Mouse (Mus musculus) heart, embryonic 16.5 days (tissue): ENCODE results near the gene Casp9. TPM values are rescaled to one million over a fixed set of nuclear protein-coding genes. Genes with fewer than 3 reads are reported as not detected.

ENCODE experiments used
- ATAC-seq: fragments of 200-750 bp; cut with Nextera tagmentation; replicated peaks from 2 replicates; pipeline ENCODE4 v1.8.0; 2017; ENCODE audit warnings: moderate number of reproducible peaks; ENCODE audit not compliant: insufficient read depth, low FRiP score; ENCODE audit errors: extremely low read depth
- H3K27ac ChIP-seq: fragments of 300-500 bp; sonication (generic); 2 replicates; pipeline ENCODE4 v1.5.1; 2014; ENCODE audit warnings: mild to moderate bottlenecking, low read length, control low read depth, moderate library complexity
- H3K27me3 ChIP-seq: fragments of 300-500 bp; sonication (generic); 2 replicates; pipeline ENCODE4 v1.6.1; 2014; ENCODE audit warnings: low read length, mixed read lengths; ENCODE audit not compliant: control insufficient read depth, insufficient read depth
- H3K36me3 ChIP-seq: fragments of 300-500 bp; sonication (generic); 2 replicates; pipeline ENCODE4 v1.6.1; 2014; ENCODE audit not compliant: control insufficient read depth, insufficient read depth
- H3K4me1 ChIP-seq: fragments of 300-500 bp; sonication (generic); 2 replicates; pipeline ENCODE4 v1.6.1; 2014; ENCODE audit warnings: low read length, mixed read lengths; ENCODE audit not compliant: control insufficient read depth, insufficient read depth
- H3K4me2 ChIP-seq: fragments of 300-500 bp; sonication (generic); 2 replicates; pipeline ENCODE4 v1.6.1; 2014; ENCODE audit warnings: low read depth, mild to moderate bottlenecking, control low read depth, low read length
- H3K4me3 ChIP-seq: fragments of 300-500 bp; sonication (generic); 2 replicates; pipeline ENCODE4 v1.5.1; 2014; ENCODE audit warnings: mild to moderate bottlenecking, control low read depth, low read length
- H3K9ac ChIP-seq: fragments of 300-500 bp; sonication (generic); 2 replicates; pipeline ENCODE4 v1.6.1; 2014; ENCODE audit warnings: low read length, control low read depth
- H3K9me3 ChIP-seq: fragments of 300-500 bp; sonication (generic); replicated peaks from 2 replicates; pipeline ENCODE4 v1.6.1; 2016; ENCODE audit warnings: low read length; ENCODE audit not compliant: control insufficient read depth
- WGBS: fragments of 180-500 bp; shearing (Covaris S2); extraction: QIAGEN DNeasy Blood & Tissue Kit; methylation state at CpG from one replicate; pipeline ENCODE4 v1.1.7; 2014; 5-methylcytosine and 5-hydroxymethylcytosine counted together
- polyA plus RNA-seq: library from polyadenylated mRNA; unstranded; fragments of >200 nt; fragmentation: Nextera tagmentation; extraction: Ambion mirVana; gene quantifications from 2 replicates; pipeline ENCODE4 v1.2.1, GENCODE M21; 2015

Gene Casp9
- polyA plus RNA-seq, 1 experiment from 2014 or later, result 17.1 TPM

DNA sequence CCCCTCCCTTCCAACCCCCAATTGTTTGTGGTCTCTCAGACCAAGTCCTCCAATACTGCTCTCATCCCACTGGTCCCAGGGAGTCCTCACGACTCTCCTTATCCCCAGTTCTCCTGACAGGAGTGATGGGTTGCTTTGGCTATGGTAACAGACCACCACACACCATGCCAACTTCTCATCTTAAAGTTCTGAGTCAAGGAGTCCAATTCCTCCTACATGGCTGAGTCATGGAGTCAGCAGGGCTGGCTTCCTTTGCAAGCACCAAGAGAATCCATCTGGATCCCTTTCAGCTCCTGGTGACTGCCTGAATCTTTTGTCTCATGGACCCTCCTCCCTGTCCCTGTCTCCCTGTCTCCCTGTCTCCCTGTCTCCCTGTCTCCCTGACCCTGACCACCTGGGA is 40.5 kb downstream of the Casp9 start:
- WGBS, result 36% methylated on average over 1 of the region's 1 CpGs
- Histone ChIP-seq H3K4me3 (no peak overlapping the region), H3K27me3 (no peaks in the 10 kb centered on the region), H3K4me2 (no peak overlapping the region), H3K4me1 (peaks cover 3% of the 10 kb centered on the region; the same call in 1 of the 2 replicates), H3K27ac (no peak overlapping the region), H3K9me3 (no peaks in the 10 kb centered on the region), H3K9ac (no peak overlapping the region), H3K36me3 (no peaks in the 10 kb centered on the region)
- ATAC-seq, result no peak

DNA sequence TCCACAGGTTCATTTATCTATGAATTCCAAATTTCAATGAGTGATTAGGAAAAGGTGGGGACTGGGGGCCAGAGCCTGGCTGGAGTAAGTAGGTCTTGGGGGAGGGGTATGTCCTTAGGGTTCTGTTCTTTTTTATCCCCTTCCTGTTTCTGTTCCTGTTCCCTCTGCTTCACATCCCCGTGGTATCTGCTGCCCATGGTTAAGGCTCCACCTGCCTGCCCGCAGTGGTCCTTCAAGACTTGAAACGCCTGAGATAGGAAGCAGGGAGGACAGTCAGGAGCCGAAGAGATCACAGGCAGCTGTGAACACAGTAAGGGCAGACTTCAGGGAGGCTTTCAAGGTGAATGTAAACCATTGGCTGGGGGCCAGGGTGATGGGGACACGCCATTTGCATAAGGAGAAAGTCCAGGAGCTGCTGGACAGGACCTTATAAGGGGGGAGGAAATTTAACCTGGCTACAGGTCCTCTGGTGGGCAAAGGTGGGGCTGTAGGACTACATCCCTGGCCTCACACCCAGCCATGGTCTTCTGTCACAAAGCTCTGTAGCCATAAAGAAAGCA is 41.2 kb downstream of the Casp9 start:
- WGBS, result 45% methylated on average over 5 of the region's 5 CpGs
- ATAC-seq, result no peak
- no peak overlapping the region for H3K27ac ChIP-seq

DNA sequence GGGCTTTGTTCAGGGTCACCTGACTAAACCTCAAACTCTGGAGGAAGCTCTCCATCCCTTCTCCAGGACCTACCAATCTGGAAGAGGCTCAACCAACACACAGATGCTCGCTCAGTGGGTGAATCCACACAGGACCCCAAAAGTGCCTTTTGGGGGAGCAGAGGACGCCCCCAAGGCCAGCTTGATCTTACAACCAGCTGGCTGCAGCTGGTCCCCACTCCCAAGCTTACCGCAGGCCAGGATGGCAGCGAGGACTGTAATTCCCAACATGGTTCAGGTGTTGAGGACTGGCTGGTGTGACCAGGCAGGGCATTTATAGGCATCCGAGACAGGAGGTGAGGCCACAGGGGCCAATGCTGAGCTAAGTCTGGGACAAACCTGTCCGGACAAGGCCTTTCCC is 52.6 kb downstream of the Casp9 start, which contains the start of gene Ctrc:
Gene Ctrc (minus strand): TSS at position 361 of the 400 bp plus-strand sequence.
- WGBS, result 75% methylated on average over 6 of the region's 6 CpGs
- Histone ChIP-seq H3K27ac (no peak within 1 kb of the TSS), H3K27me3 (no peaks in the 10 kb centered on the region), H3K4me3 (no peak within 1 kb of the TSS), H3K4me1 (no peaks in the 10 kb centered on the region), H3K36me3 (no peaks in the 10 kb centered on the region), H3K4me2 (no peak within 1 kb of the TSS), H3K9ac (no peak within 1 kb of the TSS), H3K9me3 (no peaks in the 10 kb centered on the region)
- ATAC-seq, result no peak

More for the DNA sequence above, 41.2 kb downstream of the Casp9 start:
- Histone ChIP-seq H3K4me3 (no peak overlapping the region), H3K27me3 (no peaks in the 10 kb centered on the region), H3K4me1 (peaks cover 3% of the 10 kb centered on the region; the same call in 1 of the 2 replicates), H3K4me2 (no peak overlapping the region), H3K36me3 (no peaks in the 10 kb centered on the region), H3K9ac (no peak overlapping the region), H3K9me3 (no peaks in the 10 kb centered on the region)

DNA sequence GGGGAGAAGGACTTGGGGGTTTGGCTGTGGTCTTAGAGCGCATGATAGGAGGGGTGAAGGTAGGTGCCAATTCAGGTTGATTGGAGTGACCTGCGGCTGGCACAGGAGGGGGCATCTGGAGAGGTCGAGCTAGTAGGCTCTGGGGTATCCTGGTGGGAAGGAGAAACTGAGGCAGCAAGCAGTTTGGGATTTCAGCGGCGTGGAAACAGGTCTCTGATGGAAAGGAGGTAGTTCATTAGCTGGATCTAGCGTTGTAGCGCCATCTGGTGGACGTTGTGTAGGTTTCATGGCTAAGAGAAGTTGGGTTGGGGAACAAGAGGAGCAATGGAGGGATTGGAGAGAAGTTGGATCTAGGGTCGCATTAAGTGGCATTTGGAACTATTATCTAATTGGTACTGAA is 60.0 kb downstream of the Casp9 start:
- Histone ChIP-seq H3K27me3 (no peaks in the 10 kb centered on the region), H3K4me1 (no peaks in the 10 kb centered on the region), H3K9ac (no peak overlapping the region), H3K36me3 (no peaks in the 10 kb centered on the region), H3K4me2 (no peak overlapping the region), H3K27ac (no peak overlapping the region), H3K9me3 (no peaks in the 10 kb centered on the region), H3K4me3 (no peak overlapping the region)
- 72% methylated on average over 9 of the region's 9 CpGs for WGBS
- ATAC-seq, result no peak

DNA sequence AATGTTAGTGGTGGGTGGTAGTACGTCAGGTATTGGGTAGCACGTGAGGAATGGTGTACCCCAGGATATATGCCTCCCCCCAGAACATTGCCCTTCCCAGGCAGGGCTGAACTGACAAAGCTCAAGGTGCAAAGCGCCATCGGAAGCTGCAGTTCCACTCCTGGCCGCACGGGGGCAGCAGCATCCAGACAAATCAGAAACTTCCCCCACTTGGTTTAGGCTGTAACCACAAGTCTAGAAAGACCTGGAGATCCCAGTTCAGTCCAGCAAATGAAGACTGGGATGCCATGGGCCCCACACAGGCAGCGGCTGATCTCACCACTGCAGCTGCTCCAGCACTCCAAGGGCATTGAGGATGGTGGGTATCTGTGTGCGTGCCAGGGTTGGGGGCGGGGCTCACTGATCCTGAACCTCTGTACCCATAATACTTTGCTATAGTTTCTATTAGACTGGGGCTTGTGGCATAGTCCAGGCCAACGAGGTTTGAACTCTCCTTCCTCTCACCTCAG is 64.1 kb downstream of the Casp9 start:
- Histone ChIP-seq H3K27me3 (no peaks in the 10 kb centered on the region), H3K4me3 (no peak overlapping the region), H3K27ac (no peak overlapping the region), H3K4me2 (no peak overlapping the region), H3K4me1 (no peaks in the 10 kb centered on the region), H3K36me3 (peaks cover 23% of the 10 kb centered on the region), H3K9me3 (no peaks in the 10 kb centered on the region), H3K9ac (no peak overlapping the region)
- ATAC-seq, result peak; percentile 37
- WGBS, result 17% methylated on average over 10 of the region's 10 CpGs

DNA sequence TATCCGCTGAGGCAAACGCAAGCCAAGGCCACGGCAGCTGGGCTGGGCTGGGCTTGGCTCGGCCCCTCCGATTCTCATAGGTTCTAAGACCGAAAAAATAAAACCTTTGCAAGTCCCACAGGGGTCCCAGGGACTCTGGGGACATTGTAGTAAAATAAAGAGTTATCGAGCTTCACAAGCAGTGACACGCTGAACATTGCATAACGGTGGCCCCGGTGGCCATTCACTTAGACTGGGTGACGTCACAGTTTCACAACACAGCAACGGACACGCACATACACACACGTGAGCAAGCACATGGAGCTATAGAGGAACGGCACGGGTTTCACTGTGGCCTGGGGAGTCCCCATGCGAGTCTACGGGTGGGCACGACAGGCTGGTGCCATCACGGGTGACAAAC is 65.1 kb downstream of the Casp9 start:
- WGBS, result 85% methylated on average over 20 of the region's 20 CpGs
- H3K27ac ChIP-seq, result no peak overlapping the region

DNA sequence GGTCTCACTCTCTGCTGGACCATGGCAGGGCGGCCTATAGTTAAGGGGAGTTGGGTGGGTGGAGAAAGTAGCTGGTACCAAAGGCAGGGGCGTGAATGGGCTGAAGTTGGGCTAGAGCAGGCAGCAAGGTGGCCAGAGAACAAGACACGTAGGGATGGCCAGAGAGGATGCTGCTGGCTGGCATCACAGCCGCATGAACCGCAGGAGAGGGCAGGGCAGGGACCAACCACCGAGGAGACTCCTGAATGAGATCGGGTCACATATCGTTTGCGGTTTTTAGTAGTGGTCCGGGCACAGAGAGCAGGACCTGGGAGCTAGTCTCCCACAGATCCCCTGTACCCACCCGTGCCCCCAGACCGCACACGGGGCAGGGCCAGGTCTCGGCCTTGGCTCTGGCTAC is 65.9 kb downstream of the Casp9 start:
- no peak overlapping the region for H3K27ac ChIP-seq
- no peak overlapping the region for H3K4me3 ChIP-seq
- peaks cover 23% of the 10 kb centered on the region for H3K36me3 ChIP-seq
- H3K9ac ChIP-seq, result no peak overlapping the region
- no peak overlapping the region for H3K4me2 ChIP-seq
- H3K4me1 ChIP-seq, result peaks cover 15% of the 10 kb centered on the region
- no peak for ATAC-seq
- no peaks in the 10 kb centered on the region for H3K27me3 ChIP-seq
- 91% methylated on average over 14 of the region's 14 CpGs for WGBS
- no peaks in the 10 kb centered on the region for H3K9me3 ChIP-seq

More for the DNA sequence above, 65.1 kb downstream of the Casp9 start:
- H3K9ac ChIP-seq, result no peak overlapping the region
- H3K4me1 ChIP-seq, result peaks cover 8% of the 10 kb centered on the region
- ATAC-seq, result no peak
- H3K36me3 ChIP-seq, result peaks cover 23% of the 10 kb centered on the region
- H3K9me3 ChIP-seq, result no peaks in the 10 kb centered on the region
- no peaks in the 10 kb centered on the region for H3K27me3 ChIP-seq
- H3K4me3 ChIP-seq, result no peak overlapping the region
- H3K4me2 ChIP-seq, result no peak overlapping the region

DNA sequence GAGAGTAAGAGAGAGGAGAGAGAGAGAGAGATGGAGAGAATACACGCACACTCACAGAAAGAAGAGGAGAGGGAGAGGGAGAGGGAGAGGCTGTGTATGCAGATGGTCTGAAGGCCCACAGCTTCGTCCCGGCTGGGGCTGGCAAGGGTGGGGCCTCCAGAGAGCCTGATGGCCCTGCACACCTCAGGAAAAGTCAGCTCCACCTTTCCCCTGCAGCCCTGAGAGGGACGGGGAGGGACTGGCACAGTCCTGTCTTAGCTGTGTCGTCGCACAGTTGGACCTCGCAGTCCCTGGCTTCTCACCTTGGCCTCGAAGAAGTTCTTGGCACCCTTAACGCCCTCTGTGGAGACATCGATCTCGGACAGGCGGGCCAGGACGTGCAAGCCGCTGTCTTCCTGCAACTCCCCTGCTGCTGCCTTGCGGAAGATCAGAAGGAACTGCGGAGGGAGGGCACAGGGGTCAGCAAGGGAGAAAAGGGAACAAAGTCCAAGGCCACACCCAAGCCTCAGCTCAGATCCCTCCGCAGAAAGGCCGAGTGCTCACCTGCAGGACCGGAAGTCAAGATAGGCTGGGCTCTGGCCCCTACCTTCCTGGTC is 66.9 kb downstream of the Casp9 start:
- H3K9me3 ChIP-seq, result no peaks in the 10 kb centered on the region
- peaks cover 23% of the 10 kb centered on the region for H3K36me3 ChIP-seq
- 77% methylated on average over 19 of the region's 19 CpGs for WGBS
- H3K4me3 ChIP-seq, result no peak overlapping the region
- peaks cover 15% of the 10 kb centered on the region for H3K4me1 ChIP-seq
- H3K9ac ChIP-seq, result no peak overlapping the region
- H3K4me2 ChIP-seq, result no peak overlapping the region
- H3K27me3 ChIP-seq, result no peaks in the 10 kb centered on the region
- no peak overlapping the region for H3K27ac ChIP-seq
- no peak for ATAC-seq

DNA sequence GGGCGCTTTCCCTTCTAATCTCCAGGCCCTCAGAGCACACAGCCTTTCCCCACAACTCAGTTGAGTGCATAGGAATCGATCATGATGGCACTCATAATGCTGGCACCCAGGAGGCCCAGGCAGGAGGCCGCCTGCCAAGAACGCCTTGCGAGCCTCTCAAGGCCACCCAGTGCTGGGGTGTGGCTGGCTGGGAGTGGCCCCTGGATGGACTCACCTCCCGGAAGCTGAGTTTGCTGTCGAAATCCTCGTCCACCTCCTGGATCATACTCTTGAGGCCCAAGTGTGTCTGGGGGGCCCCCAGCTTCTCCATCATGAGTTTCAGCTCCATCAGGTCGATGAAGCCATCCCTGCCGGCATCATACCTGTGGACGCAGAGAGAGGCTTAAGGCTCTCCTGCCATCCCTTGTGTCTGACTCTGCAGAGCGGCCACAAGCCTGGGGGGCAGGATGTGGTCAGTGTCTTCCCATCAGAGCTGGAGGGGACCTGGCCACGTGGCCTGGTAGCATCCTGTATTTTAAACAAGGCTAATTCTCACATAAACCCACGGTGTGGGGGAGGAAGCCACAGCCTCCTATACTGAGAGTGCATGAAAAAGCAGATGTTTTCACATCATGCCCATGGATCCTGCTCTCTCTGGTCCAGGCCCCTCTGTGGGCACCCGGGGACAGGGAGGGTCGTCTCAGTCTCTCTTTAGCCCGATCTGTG is 68.3 kb downstream of the Casp9 start:
- H3K27me3 ChIP-seq, result no peaks in the 10 kb centered on the region
- peaks cover 27% of the 10 kb centered on the region for H3K4me1 ChIP-seq
- no peaks in the 10 kb centered on the region for H3K9me3 ChIP-seq
- no peak overlapping the region for H3K27ac ChIP-seq
- H3K4me3 ChIP-seq, result no peak overlapping the region
- H3K9ac ChIP-seq, result no peak overlapping the region
- H3K36me3 ChIP-seq, result peaks cover 23% of the 10 kb centered on the region
- 83% methylated on average over 17 of the region's 17 CpGs for WGBS
- H3K4me2 ChIP-seq, result no peak overlapping the region
- ATAC-seq, result no peak
